Mouse (Mus musculus) thymus, postnatal 25 days (tissue): ENCODE measurements around the gene Ocel1.
A peak's percentile ranks its signal among the peaks of the same experiment; 100 is the strongest.

Experiments used
- DNase-seq: peaks from one replicate; pipeline ENCODE4 v3.0.0; 2022

The Ocel1 gene

GRCm38 (mm10) chr8:71404951-71405351 lies 33.9 kb downstream of the Ocel1 start:
- DNase-seq: no peak

- peak; percentile 99 for DNase-seq
These were observed 34.5 kb downstream of the Ocel1 start, which contains the start of gene Ankle1 for GRCm38 (mm10) chr8:71405401-71406098. Gene Ankle1, plus strand, starts transcription at chr8:71406010.

- peak; percentile 73 for DNase-seq
These were observed 35.3 kb downstream of the Ocel1 start for GRCm38 (mm10) chr8:71406099-71407015.

GRCm38 (mm10) chr8:71407441-71407840 lies 36.3 kb downstream of the Ocel1 start:
- DNase-seq: no peak

- DNase-seq: no peak
These were observed 37.1 kb downstream of the Ocel1 start for GRCm38 (mm10) chr8:71408231-71408630.

GRCm38 (mm10) chr8:71411535-71412273 lies 40.6 kb downstream of the Ocel1 start:
- DNase-seq: peak; percentile 36

- DNase-seq: no peak
These were observed 51.0 kb downstream of the Ocel1 start for GRCm38 (mm10) chr8:71422121-71422520.
